Mouse (Mus musculus): Measurements from ENCODE around the gene 2610044O15Rik8.
A peak's percentile ranks its signal among the peaks of the same experiment; 100 is the strongest.

The 2610044O15Rik8 gene

GRCm38 (mm10) chr8:129234027-129234733, at the start of gene 2610044O15Rik8:
Gene 2610044O15Rik8 (minus strand): TSS chr8:129234406.
- DNase-seq (ENCODE audit: low spot score) = peak; percentile 84

- no peak for DNase-seq (ENCODE audit: low spot score)
These were observed 31.7 kb upstream of the 2610044O15Rik8 start for GRCm38 (mm10) chr8:129265918-129266317.

GRCm38 (mm10) chr8:129264296-129264695, 30.1 kb upstream of the 2610044O15Rik8 start:
- no peak for DNase-seq (ENCODE audit: low spot score)

GRCm38 (mm10) chr8:129263211-129263927, 29.2 kb upstream of the 2610044O15Rik8 start:
- DNase-seq (ENCODE audit: low spot score) = peak; percentile 76

DNA sequence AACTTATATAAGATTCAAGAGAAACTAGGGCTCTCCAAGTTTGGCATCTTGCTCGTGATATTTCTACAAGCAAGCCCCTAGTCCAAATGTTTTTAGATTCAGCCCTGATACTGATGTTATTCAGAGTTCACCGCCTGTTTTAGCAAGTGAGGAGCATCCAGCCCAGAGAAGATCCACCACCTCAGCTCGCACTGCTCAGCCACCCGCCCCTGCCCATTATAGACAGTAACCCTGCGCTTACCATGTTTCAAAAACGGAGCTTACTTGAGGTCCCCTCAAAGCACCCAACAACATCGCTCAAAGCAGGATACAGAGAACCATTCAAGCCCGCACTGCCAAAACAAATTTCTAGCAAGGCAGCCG, 561 bp downstream of the 2610044O15Rik8 start:
- no peak for DNase-seq (ENCODE audit: low spot score)

All from testis, postnatal 14 days (tissue).